Mouse (Mus musculus) adrenal gland, adult 8-10 months (tissue): Measurements from ENCODE around the gene Nxnl1. TPM values are rescaled to one million over a fixed set of nuclear protein-coding genes. Genes with fewer than 3 reads are reported as not detected.

Experiments
- DNase-seq: peaks from one replicate; pipeline ENCODE4 v3.0.0; 2022
- total RNA-seq, 4 experiments: library from RNA; stranded (reverse); gene quantifications; 2 replicates each; pipeline ENCODE4 v1.2.4; 2022

Nxnl1 gene
- total RNA-seq, 4 experiments from 2014 or later, result 0.40 to 1.3 (median 0.49) TPM

- DNase-seq, result no peak
Measured at GRCm38 (mm10) chr8:71515043-71515442, 51.4 kb downstream of the Nxnl1 start.

- DNase-seq, result no peak
Measured at GRCm38 (mm10) chr8:71513018-71513754, 53.2 kb downstream of the Nxnl1 start.

GRCm38 (mm10) chr8:71511644-71512043 lies 54.8 kb downstream of the Nxnl1 start, which contains the start of gene Plvap:
Gene Plvap (minus strand): TSS chr8:71511752.
- no peak for DNase-seq

Other genes with a start within 250 kb of the Nxnl1 start
- 100 to 1,000 TPM; 203 to 262 (median 232) TPM for gene Use1, start 199.8 kb downstream of the Nxnl1 start, total RNA-seq
- 10 to 100 TPM; 15.9 to 18.8 (median 17.7) TPM for gene Ocel1, start 195.3 kb downstream of the Nxnl1 start, total RNA-seq
- gene Nr2f6, start 184.6 kb downstream of the Nxnl1 start, total RNA-seq, result 10 to 100 TPM; 59.1 to 67.2 (median 62.7) TPM
- gene Ushbp1, start 170.8 kb downstream of the Nxnl1 start, total RNA-seq, result 10 to 100 TPM; 11.4 to 25.1 (median 18.2) TPM
- 100 to 1,000 TPM; 101 to 137 (median 120) TPM for gene Babam1, start 169.7 kb downstream of the Nxnl1 start, total RNA-seq
- gene Ankle1, start 160.6 kb downstream of the Nxnl1 start, total RNA-seq, result 1 to 10 TPM in 1 of 4 experiments, under 1 TPM in 2, not detected in 1; 0.56 to 1.2 (median 0.92) TPM
- gene Abhd8, start 102.9 kb downstream of the Nxnl1 start, total RNA-seq, result 10 to 100 TPM; 85.3 to 96.2 (median 92.1) TPM
- 100 to 1,000 TPM in 1 of 4 experiments, 10 to 100 TPM in 3; 64.7 to 108 (median 88.7) TPM for gene Mrpl34, start 101.6 kb downstream of the Nxnl1 start, total RNA-seq
- 10 to 100 TPM; 51.7 to 65.2 (median 57.9) TPM for gene Dda1, start 97.4 kb downstream of the Nxnl1 start, total RNA-seq
- 10 to 100 TPM; 13.5 to 24.7 (median 20.6) TPM for gene Ano8, start 80.6 kb downstream of the Nxnl1 start, total RNA-seq
- 10 to 100 TPM; 23.1 to 32.0 (median 29.0) TPM for gene Gtpbp3, start 78.5 kb downstream of the Nxnl1 start, total RNA-seq
- 100 to 1,000 TPM; 195 to 255 (median 230) TPM for gene Plvap, start 54.8 kb downstream of the Nxnl1 start, total RNA-seq
- not detected for gene Ccdc194, start 40.9 kb downstream of the Nxnl1 start, total RNA-seq
- 10 to 100 TPM; 54.3 to 91.2 (median 67.9) TPM for gene Bst2, start 29.1 kb downstream of the Nxnl1 start, total RNA-seq
- gene Mvb12a, start 23.7 kb downstream of the Nxnl1 start, total RNA-seq, result 10 to 100 TPM; 72.6 to 87.3 (median 82.3) TPM
- gene Tmem221, start 7.7 kb downstream of the Nxnl1 start, total RNA-seq, result 1 to 10 TPM; 5.1 to 7.0 (median 5.8) TPM
- 100 to 1,000 TPM; 141 to 186 (median 160) TPM for gene Slc27a1, start 2.3 kb upstream of the Nxnl1 start, total RNA-seq
- gene Pgls, start 25.6 kb upstream of the Nxnl1 start, total RNA-seq, result 100 to 1,000 TPM; 116 to 141 (median 124) TPM
- 1 to 10 TPM; 1.5 to 3.0 (median 2.3) TPM for gene Fam129c, start 31.0 kb upstream of the Nxnl1 start, total RNA-seq
- 10 to 100 TPM; 64.7 to 78.0 (median 69.1) TPM for gene Colgalt1, start 44.4 kb upstream of the Nxnl1 start, total RNA-seq
- 10 to 100 TPM in 3 of 4 experiments, 1 to 10 TPM in 1; 9.8 to 11.8 (median 11.4) TPM for gene Unc13a, start 105.2 kb upstream of the Nxnl1 start, total RNA-seq
- gene Jak3, start 109.7 kb upstream of the Nxnl1 start, total RNA-seq, result 10 to 100 TPM; 10.7 to 21.8 (median 16.6) TPM
- gene Insl3, start 122.6 kb upstream of the Nxnl1 start, total RNA-seq, result 10 to 100 TPM in 1 of 4 experiments, 1 to 10 TPM in 3; 3.9 to 12.3 (median 7.1) TPM
- gene B3gnt3, start 135.2 kb upstream of the Nxnl1 start, total RNA-seq, result 1 to 10 TPM; 3.0 to 5.1 (median 4.4) TPM
- gene Fcho1, start 159.1 kb upstream of the Nxnl1 start, total RNA-seq, result 1 to 10 TPM; 2.1 to 6.2 (median 3.7) TPM